Mouse (Mus musculus) lung, postnatal 10 days (tissue): ENCODE results near the gene Pex14.

Experiments used
- DNase-seq: peaks from one replicate; pipeline ENCODE4 v3.0.0; 2021

Gene Pex14

DNA sequence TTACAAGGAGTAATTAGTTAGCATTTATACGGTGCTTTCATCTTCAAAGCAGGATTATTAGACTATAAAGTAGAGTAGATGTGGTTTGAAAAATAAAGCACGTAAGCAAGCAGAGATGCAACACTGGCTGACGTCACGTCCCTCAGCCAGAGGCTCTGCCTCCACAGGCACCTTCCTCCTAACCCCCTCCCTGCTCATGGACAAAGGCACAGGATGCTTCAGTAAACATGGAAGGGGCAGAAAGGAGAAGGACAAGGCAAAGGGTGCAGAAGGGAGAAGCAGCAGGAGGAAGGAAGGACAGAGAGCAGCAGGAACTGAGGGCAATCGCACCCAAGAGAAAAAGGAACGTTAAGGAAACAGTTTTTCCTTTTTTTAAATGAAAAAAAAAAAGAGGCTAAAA is 43.8 kb downstream of the Pex14 start:
- peak; percentile 42 for DNase-seq

DNA sequence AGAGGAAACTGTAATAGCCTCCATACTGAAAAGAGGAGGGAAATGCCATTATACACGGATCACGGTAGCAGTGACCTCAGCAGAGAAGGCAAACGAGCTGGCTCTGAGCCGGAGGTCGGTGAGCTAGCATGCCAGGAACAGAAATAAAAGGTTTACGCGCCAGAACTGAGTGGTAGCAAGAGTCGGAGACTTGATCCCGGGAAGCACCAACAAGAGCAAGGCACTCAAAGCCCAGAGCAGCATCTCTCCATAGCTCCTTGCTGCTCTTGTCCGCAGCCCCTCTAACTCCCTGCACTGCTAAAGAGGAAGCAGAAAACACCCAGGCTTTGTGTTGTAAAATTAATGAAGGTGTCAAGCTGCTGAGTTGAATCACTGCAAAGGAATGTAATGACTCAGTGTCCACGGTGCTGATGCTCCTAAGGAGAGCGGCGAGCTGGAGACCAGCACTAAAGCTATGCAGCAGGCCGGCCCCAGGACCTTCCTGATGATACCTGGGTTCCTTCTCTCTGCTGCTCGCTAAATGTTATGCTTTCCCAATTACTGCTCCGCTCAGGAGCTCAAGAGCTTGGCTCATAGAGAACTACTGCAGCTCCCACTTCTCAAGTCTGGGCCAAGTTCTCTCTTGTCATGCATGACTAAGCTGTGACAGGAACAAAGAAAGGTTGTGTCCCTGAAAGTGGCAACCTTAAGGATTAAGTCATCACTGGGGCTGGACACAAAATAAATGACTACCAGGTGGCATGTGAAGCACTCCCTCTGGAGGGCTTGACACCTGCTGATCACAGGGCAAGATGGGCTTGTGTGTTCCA is 50.1 kb downstream of the Pex14 start:
- peak; percentile 58 for DNase-seq

DNA sequence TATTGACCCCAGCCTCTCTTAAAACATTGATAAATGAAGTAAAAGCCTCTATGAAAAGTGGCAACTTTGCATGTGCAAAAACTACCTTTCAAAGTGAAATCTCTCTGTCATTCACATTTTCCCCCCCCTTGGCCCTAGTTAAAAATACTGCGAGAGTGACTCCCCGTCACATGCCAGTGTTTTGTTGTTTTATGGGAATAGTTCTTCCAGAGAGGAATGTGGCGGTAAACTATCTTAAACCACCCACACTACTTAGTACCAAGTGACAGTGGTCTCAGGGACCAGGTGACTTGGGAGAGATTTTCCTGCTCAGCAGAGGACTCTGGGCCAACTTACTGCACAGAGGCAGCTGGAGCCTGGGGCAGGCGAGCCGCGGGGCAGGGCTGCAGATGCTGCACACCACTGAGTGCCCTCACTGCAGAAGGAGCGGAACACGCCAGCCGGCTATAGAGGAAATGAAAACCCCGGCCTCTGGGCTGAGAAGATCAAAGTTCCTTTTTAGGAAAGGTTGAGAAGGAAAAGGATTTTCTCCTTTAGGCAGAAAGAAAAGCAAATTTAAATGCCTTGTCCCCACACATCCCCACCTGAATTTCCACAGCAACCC is 50.9 kb downstream of the Pex14 start:
- peak; percentile 52 for DNase-seq

DNA sequence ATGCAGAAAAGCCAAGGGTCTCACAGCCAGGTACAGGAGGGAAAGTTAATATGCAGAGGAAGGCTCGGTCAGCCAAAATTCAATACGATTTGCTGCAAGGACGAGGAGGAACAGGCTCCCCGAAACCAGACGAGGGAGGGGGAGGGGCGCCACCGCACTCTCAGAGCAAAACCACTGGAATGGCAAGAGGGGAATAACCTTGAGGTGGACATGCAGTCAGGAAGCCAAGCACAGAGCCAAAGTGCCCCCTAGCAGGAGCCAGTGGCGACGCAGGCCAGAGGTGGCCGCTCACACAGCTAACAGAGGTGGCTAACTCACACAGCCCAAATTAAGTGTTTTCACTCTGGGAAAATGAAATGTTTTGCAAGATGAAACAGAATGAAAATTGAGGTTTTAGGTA is 52.3 kb downstream of the Pex14 start:
- peak; percentile 83 for DNase-seq

DNA sequence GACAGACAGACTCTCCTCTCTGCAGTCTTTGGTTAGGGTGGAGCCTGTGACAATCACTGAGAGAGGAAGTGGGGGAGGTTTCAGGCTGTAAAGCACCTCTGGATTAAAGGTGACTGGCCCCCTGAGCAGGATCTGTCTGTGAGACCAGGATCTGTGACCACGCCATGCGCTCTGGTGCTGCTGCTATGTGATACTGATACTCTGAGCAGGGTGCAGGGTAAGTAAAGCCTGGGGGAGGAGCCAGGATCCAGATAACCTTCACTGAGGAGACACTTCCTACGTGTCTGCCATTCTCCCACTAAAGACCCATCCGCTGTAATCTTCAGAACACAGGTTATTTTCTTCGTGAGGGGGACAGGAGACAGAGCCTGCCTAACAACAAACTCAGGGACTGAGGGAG is 53.8 kb downstream of the Pex14 start:
- DNase-seq: no peak

DNA sequence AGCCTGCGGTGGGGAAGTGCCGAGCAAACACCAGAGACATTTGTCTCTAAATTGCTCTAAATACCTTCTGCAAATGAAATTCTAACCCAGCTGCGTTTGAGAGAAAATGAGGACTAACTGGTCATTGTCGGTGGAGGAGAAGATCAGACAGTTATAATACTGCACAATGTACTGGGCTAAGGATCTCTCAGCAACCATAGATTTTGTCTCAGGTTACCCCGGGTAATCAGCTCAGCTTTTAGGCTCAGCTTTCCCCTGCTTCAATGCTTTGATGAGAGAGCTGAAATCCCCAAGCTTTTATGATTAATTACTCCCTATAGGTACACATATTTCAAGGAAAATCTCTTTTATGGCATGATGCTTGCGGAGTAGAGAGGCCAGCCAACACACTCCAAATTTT is 59.4 kb downstream of the Pex14 start:
- DNase-seq: no peak

DNA sequence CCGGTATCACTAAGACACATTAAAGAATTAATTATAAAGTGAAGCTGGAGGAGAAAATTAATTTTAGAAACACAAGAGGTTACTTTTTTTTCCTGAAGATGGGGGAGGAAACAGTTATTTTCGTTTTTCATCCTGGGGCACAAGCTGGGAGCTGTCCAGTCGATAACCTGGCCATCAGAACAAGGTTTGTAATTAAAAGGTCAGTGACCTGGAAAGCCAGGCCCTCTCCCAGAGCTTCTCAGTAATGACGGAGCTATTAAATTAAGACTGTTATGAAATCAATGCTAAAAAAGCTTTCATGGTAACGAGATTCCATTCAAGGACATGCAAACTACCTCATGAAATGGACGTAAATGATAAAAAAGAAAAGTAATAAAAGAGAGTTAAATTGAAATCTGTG is 62.0 kb downstream of the Pex14 start:
- DNase-seq: no peak

DNA sequence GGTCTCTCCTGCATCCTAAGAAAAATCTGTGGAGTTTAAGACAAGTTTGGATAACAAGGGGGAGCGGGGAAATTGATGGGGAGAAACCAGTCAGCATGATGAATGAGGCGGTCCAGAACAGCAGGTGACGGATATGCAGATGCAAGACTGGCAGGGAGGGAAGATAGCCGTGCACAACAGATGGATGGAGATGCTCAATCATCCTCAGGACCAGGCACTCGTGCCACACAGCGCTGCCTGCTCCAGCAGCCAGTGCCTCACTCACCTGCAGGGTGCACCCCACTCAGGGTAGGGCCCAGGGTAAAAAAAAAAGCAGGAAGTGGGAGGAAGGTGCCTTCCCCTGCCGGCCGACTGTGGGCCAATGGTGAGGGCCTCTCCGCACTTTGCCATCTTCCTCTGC is 63.1 kb downstream of the Pex14 start:
- DNase-seq: no peak

DNA sequence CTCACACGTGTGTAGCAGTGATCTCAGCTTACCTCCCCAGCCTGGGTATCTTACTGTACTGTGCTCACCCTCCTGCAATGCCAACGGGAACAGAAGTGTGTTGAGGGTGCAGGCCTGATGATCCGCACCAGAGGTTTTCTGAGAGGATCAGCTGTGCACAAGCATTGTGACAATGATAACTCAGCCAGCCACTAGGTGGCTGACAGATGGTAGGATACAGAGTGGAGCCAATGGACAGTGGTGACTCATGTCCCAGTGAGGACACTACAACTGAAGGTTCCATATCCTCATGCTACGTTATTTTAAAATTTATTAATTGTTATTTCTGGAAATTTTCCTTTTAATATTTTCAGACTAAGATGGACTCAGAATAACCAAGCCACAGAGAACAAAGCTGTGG is 68.2 kb downstream of the Pex14 start:
- DNase-seq: no peak

DNA sequence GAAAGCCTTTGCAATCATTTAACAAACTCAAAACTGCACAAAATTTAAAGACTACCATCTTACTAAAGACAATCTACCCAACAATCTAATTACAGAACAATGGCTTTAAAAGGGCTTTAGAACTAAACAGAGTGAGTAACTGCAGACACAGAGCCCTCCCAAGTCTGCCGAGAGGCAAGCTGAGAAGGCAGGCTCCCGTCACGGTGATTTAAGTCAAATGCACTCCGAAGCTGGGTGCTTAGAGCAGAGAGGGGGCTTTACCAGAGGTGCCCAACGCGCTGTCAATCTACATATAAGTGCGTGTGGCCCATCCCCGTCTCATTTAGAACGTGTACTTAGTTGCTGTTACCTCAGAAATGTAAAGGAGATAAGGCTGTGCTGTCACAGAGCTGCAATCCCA is 72.1 kb downstream of the Pex14 start:
- DNase-seq: no peak

DNA sequence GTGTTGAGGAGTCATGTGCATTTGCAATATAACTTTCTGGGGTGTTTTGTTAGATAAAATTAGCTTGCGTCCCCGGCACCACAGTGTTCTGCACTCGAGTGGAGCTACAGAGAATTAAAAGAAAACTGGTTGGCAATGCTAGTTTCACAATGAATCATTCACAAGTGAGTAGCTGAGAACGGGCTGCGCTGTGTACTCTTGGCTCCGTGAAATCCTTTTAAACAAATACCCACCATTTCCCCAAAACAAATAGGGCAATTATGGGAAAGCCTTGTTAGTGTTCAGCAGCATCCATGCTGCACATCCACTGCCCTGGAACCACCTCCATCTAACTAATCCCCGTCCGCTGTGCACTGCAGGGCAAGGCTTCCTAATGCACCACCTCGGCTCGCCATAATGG is 74.4 kb downstream of the Pex14 start:
- no peak for DNase-seq

DNA sequence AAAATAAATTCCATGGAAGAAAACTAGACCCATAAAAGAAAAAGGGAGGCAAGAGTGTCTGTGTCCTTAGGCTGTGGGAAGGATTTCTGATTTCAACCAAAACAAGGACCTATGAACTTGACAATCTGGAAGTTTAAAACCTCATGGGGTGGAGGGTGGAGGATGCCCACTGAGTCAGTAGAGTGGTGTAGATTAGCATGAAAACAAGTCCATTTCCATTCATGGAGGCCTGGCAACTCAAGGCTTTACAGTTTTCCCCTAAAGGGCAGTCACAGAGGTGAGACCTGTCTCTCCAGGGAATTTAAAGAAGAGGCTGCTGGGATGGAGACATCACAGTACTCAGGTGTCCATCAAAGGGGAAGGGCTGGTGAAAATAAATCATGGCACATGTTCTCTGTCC is 78.7 kb downstream of the Pex14 start:
- no peak for DNase-seq

DNA sequence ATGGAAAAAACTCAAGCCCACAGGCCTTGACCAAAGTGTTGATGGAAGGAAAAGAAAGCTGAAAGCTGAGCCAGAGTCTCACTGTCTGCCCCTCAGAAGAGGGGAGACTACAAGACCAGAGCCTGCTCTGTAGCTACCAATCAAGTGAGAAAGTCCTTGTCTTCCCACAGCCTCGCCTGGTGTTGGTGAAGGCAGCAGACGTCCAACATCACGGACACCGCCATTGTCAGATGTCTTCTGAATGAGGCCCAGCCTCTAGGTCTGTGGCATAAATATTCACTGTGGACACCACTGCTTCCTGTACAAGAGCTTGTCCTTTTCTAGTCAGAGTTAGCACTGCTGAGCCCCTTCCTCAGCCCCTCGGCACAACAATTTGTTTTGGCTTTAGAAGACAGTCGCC is 80.2 kb downstream of the Pex14 start:
- DNase-seq: peak; percentile 25

DNA sequence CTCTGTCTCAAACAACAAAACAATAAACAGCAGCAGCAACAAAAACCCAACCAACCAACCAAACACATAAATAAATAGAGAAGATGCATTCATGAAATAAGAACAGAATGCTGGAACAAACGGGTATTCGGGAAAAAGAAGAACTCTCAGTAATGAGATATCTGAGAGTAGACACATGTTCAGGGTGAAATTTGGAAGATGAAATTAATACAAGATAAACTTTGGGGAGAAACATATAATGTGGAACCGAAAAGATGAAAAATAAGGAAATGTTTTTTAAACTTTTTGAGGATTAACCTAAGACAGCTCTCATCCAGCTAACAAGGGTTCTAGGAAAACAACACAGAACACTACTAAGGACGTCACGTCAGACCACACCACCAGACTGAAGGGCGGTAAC is 92.9 kb downstream of the Pex14 start:
- no peak for DNase-seq

DNA sequence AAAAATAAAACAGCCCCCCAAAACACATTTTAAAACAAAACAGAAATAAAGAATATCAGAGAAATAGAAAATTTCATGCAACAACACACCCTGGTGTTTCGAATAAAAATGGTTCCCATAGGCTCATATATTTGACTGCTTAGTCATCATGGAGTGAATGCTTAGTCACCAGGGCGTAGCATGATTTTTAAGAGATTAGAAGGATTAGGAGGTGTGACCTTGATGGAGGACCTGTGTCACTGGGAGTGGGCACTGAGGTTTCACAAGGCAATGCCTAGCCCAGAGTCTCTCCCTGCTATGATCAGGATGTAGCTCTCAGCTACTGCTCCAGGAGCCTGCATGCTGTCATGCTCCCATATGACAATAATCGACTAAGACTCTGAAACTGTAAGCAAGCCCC is 93.6 kb downstream of the Pex14 start:
- DNase-seq: no peak

DNA sequence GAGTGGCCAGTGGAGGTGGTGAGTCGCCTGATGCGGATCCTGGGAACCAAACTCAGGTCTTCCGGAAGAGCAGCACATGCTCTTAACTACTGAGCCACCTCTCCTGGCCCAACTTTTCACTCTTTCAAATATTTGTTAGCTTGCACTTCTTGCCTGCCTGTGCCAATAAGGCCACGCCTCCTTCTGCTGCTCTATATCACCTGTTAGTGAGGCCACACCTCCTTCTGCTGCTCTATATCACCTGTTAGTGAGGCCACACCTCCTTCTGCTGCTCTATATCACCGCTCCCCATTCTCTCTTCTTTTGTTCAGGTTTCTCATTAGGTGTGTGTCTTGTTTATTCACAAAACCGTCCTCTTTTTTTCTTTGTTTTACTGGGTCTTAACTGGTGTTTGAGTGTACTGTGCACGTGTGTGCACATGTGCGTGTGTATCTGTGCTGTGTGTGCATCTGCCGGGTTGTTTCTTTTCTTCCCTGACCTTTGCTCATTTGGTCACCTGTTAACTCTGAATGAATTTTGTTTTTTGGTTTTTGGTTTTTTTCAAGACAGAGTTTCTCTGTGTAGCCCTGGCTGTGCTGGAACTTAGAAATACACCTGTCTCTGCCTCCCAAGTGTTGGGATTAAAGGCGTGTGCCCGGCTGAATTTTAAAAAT is 97.1 kb downstream of the Pex14 start:
- no peak for DNase-seq

DNA sequence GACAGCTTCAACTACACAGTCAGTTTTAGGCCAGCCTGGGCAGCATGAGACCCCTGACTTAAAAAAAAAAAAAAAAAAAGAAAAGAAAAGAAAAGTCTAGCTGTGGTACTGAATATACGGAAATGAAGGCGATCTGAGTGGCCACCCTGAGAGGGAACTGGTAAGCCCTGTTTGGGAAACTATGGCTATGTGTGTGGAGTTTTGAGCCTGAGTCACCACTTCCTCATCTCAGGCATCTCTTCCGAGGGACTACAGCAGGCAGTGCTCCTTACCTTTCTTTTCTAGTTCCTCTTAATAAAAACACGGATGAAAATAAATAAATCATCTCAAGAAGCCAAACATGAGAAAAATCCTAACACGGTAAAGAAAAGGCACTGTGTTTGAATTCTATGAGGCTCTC is 98.2 kb downstream of the Pex14 start:
- no peak for DNase-seq

DNA sequence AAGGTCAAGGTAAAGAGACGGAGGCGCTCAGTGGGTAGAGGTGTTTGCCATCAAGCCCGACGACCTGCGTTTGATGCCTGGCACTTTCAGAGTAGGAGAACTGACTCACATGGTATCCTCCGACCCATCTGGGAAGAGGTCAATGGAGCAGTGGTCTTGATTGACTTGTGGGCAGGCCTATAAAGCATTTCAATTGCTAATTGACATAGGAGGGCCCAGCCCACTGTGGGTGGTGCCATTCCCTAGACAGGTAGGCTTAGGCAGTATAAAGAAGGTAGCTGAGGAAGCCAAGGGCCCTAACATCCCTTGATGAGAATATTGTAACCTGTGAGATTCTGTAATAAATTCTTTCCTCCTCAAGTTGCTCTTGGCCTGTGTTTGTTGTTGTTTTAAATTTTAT is 98.9 kb downstream of the Pex14 start:
- no peak for DNase-seq

DNA sequence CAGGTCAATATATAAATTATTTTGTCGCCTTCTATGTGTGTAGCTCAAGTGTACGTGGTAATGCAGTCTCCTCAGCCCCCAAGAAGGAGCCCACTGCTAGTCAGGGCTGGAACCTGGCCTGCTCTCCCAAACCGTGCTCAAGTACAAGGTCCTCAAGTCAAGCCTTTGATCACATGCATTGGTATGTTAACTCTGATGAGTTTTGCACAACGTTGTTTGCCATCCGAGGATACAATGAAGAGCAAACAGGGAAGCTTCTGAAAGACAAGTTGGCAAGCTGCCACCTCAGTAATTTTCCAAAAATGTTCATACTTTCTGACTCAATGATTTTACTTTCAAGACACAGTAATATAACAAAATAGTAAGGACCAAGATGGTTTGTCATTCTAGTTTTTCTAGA is 105.7 kb downstream of the Pex14 start:
- no peak for DNase-seq

DNA sequence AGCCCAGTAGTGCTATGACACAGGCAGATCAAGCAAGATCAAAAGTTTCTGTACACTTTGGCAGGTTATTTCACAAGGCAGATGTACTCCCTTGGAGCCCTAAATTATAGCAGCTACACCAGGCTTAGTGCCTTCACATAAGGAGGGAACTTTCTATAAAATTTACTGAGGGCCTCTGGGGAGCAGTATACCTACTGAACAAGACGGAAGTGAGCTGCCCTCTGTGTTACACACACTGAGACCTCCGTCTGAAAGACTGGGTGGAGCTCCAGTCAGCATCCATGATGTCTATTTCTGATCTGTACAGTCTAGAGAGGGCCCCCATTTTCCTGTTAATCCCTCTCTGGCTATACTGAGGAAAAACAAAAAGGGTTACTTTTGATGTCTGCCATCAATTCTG is 109.6 kb downstream of the Pex14 start:
- DNase-seq: no peak

DNA sequence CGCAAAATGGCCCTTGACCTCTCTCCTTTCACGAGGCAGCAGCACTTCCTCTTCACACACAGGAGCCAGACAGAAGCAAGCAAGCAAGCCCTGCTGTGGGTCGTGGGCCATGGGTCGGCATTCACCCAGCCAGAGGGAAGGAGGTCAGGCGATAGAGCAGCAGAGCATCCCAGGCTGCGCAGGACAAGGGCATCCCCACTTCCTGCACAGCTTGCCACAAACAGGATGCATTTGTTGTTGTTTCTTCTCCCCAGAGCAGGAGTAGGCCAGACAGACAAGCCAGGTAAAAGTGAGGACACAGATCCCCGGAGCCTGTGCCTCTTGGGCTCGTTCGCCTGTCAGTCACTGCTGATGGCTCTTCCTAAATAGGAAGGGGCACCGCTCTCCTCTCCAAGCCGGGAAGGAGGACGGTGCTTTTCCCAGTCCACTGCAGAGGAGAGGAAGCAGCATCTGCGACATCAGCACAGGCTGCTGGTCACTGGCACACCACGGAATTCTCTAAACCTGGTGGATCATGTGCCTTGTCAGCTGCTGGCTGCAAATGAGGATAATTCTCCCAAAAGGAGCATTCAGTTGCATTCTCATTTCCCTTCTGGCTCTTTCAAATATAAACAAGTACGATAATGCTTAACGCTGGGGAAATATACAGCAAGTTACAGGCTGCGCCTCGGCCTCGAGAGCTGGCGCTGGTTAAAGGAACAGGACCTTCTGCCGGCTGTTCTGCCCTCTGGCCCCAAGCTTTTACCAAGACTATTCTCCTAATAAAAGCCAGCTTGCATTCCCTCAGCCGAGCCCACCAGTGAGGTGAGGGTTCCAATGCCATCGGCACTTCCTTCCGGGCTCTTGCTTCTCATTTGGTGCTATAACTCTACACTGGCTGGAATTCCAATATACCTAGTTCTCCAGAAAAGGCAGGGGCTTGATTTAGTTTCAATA is 113.9 kb downstream of the Pex14 start:
- peak; percentile 43 for DNase-seq

DNA sequence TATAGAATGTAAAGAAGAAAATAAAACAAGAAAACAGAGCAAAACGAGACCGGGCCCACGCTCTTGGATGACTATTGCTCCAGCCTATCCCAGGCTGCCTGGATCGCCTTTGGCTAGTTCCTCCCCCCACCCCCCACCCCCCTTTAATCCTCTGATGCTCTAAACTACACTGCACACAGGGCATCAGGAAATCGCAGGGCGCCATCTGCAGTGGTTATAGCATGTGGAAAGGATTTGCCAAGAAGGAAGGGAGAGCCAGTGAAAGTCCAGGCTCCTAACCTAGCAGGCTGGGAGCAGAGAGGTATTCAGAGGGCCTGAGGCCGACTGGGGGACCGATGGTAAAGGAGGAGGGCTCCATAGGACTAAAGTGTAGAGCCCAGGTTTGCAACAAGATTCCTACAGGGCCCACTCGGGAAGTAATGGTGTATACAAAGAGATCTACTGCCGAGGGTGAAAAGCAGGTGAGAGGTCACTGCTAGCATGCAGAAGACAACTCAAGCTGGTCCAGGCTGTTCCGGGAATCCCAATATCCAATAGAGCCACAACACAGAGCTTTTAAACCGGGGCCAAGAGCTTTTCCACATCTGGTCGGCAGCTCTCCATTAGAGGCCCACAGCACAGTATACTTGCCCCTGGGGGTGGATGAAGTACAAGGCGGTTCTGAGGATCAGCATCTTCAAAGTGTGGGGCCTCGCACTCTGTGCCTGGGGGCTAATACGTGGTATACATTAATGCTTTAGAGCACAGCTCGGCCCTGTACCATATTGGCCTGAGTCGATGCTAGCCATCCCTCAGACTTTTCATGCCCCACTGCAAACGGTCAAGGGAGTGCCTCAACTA is 114.8 kb downstream of the Pex14 start:
- DNase-seq: no peak
